Mouse (Mus musculus): ENCODE measurements around the gene Adcyap1r1. TPM values are rescaled to one million over a fixed set of nuclear protein-coding genes. Genes with fewer than 3 reads are reported as not detected.

The Adcyap1r1 gene
- polyA plus RNA-seq, 1 experiment from 2014 or later = 2.1 TPM

- Histone ChIP-seq H3K27me3 (ENCODE audit: control insufficient read depth, insufficient read depth, low read length) (no peaks in the 10 kb centered on the region), H3K4me1 (ENCODE audit: control insufficient read depth, insufficient read depth, low read length) (no peaks in the 10 kb centered on the region), H3K4me3 (ENCODE audit: low read length) (no peak overlapping the region), H3K9ac (ENCODE audit: low read depth, low read length) (no peak overlapping the region), H3K27ac (ENCODE audit: low read depth, low read length) (no peak overlapping the region), H3K4me2 (replicated peaks; ENCODE audit: low read depth, low read length) (no peak overlapping the region), H3K36me3 (ENCODE audit: control insufficient read depth, insufficient read depth, low read length) (no peaks in the 10 kb centered on the region), H3K9me3 (ENCODE audit: control insufficient read depth, low read length) (no peaks in the 10 kb centered on the region)
- 89% methylated on average over 7 of the region's 7 CpGs for WGBS
- no peak for ATAC-seq (ENCODE audit: low FRiP score, low TSS enrichment)
Observed at GRCm38 (mm10) chr6:55502309-55502708, 50.5 kb downstream of the Adcyap1r1 start.

GRCm38 (mm10) chr6:55504797-55505488, 53.2 kb downstream of the Adcyap1r1 start:
- H3K9ac ChIP-seq (ENCODE audit: low read depth, low read length) = no peak overlapping the region
- H3K9me3 ChIP-seq (ENCODE audit: control insufficient read depth, low read length) = no peaks in the 10 kb centered on the region
- no peaks in the 10 kb centered on the region for H3K36me3 ChIP-seq (ENCODE audit: control insufficient read depth, insufficient read depth, low read length)
- no peak overlapping the region for H3K4me3 ChIP-seq (ENCODE audit: low read length)
- no peaks in the 10 kb centered on the region for H3K4me1 ChIP-seq (ENCODE audit: control insufficient read depth, insufficient read depth, low read length)
- WGBS = 93% methylated on average over 2 of the region's 2 CpGs
- H3K4me2 ChIP-seq (replicated peaks; ENCODE audit: low read depth, low read length) = no peak overlapping the region
- no peak overlapping the region for H3K27ac ChIP-seq (ENCODE audit: low read depth, low read length)
- ATAC-seq (ENCODE audit: low FRiP score, low TSS enrichment) = no peak
- no peaks in the 10 kb centered on the region for H3K27me3 ChIP-seq (ENCODE audit: control insufficient read depth, insufficient read depth, low read length)

DNA sequence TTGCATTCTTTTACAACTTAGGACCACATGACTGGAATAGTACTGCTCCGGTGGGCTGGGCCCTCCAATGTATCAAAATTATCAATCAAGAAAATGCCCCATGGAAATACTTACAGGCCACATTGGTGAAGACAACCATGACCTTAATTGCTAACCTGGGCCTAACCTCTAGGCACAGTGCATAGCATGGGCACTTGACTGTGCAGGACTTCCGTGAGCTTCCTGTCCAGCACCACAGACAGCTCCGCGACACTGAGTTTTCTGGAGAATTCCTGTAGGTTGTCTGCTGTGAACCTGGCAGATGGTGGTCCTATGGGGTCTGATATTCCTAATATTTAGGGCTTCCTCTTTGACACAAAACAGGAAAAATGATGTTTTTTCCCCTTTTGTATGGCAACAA, 54.7 kb downstream of the Adcyap1r1 start:
- no peaks in the 10 kb centered on the region for H3K4me1 ChIP-seq (ENCODE audit: control insufficient read depth, insufficient read depth, low read length)
- no peaks in the 10 kb centered on the region for H3K27me3 ChIP-seq (ENCODE audit: control insufficient read depth, insufficient read depth, low read length)
- WGBS = 76% methylated on average over 4 of the region's 4 CpGs
- H3K27ac ChIP-seq (ENCODE audit: low read depth, low read length) = no peak overlapping the region
- H3K4me3 ChIP-seq (ENCODE audit: low read length) = no peak overlapping the region
- H3K9me3 ChIP-seq (ENCODE audit: control insufficient read depth, low read length) = no peaks in the 10 kb centered on the region
- H3K4me2 ChIP-seq (replicated peaks; ENCODE audit: low read depth, low read length) = no peak overlapping the region
- H3K36me3 ChIP-seq (ENCODE audit: control insufficient read depth, insufficient read depth, low read length) = no peaks in the 10 kb centered on the region
- H3K9ac ChIP-seq (ENCODE audit: low read depth, low read length) = no peak overlapping the region
- ATAC-seq (ENCODE audit: low FRiP score, low TSS enrichment) = no peak

DNA sequence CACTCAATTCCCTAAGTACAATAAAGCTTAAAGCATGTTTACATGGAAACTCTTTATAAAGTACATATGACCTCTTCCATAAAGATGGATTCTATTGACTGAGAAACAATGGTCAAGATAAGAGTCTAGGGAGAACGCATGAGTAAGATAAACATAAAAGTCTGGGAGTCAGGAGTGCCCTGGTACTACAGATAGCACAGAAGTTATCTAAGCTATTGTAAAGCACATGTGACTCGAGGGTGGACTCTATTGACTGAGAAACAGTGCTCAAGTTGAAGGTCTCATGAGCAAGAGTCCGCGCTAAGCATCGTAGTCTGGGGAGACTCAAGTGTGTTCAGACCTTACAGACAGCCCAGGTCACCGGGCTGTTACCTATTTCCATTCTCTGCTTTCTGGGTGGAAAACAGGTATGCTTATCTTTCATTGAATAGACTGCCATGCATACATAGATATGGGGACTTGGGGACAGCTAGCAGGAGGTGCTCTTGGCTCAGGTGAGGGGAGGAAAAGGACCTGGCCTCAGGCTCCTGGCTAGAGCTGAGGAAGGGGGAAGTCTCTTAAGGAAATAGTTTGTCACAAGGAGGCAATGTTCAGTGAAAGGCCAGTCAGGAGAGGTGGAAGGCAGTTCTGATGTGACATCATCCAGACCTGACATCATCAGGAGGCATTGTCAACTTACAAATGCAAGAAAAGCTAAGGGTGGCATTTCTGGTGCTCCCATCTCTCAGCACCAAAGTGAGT, 57.5 kb downstream of the Adcyap1r1 start:
- no peak overlapping the region for H3K9ac ChIP-seq (ENCODE audit: low read depth, low read length)
- no peak overlapping the region for H3K4me3 ChIP-seq (ENCODE audit: low read length)
- no peak for ATAC-seq (ENCODE audit: low FRiP score, low TSS enrichment)
- H3K4me2 ChIP-seq (replicated peaks; ENCODE audit: low read depth, low read length) = no peak overlapping the region
- H3K4me1 ChIP-seq (ENCODE audit: control insufficient read depth, insufficient read depth, low read length) = no peaks in the 10 kb centered on the region
- WGBS = 81% methylated on average over 6 of the region's 6 CpGs
- H3K9me3 ChIP-seq (ENCODE audit: control insufficient read depth, low read length) = no peaks in the 10 kb centered on the region
- no peaks in the 10 kb centered on the region for H3K27me3 ChIP-seq (ENCODE audit: control insufficient read depth, insufficient read depth, low read length)
- H3K27ac ChIP-seq (ENCODE audit: low read depth, low read length) = no peak overlapping the region
- H3K36me3 ChIP-seq (ENCODE audit: control insufficient read depth, insufficient read depth, low read length) = no peaks in the 10 kb centered on the region

DNA sequence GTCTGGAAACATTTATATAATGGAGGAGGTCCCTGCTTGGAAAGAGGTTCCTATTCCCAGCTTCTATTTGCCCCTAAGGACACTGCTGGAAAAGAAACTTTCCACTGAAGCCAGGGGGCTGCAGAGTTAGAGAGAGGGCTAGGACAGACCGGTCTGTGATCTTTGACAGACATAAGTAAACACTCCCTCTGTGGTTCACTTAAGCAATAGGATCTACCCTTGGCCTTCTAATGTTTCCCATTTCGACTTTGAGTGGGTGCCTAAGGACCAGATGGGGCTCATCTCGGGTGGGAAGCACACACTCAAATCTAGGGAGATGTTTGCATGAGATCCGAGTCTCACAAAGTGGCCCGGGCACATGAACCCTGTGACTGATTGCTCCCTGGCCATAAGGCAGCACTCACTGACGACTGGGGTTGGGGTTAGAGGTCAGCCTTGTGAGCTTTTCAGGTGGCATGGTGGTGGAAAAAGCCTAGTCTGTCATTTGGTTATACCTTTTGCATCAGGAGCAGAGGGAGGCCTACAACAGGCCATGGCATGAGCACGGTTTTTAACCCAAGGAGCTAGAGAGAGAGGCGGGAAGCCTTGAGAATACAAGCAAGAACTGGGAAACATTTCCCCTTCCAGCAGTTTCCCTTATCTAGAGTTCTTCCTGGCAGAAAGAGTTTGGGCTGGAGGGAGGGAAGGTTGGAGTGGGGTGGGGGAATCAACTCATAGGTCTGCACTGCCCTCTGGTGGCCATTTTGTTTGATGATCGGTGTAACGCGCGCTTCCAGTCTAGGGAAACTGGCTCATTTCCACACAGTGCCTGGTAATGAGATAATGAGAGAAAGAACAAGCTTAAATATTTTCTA, 59.7 kb downstream of the Adcyap1r1 start:
- no peak overlapping the region for H3K9ac ChIP-seq (ENCODE audit: low read depth, low read length)
- no peaks in the 10 kb centered on the region for H3K36me3 ChIP-seq (ENCODE audit: control insufficient read depth, insufficient read depth, low read length)
- no peaks in the 10 kb centered on the region for H3K4me1 ChIP-seq (ENCODE audit: control insufficient read depth, insufficient read depth, low read length)
- peak; percentile 79 for ATAC-seq (ENCODE audit: low FRiP score, low TSS enrichment)
- 14% methylated on average over 12 of the region's 12 CpGs for WGBS
- H3K9me3 ChIP-seq (ENCODE audit: control insufficient read depth, low read length) = no peaks in the 10 kb centered on the region; the same call in 1 of the 2 replicates
- H3K4me2 ChIP-seq (replicated peaks; ENCODE audit: low read depth, low read length) = no peak overlapping the region
- H3K4me3 ChIP-seq (ENCODE audit: low read length) = no peak overlapping the region
- no peaks in the 10 kb centered on the region for H3K27me3 ChIP-seq (ENCODE audit: control insufficient read depth, insufficient read depth, low read length)
- H3K27ac ChIP-seq (ENCODE audit: low read depth, low read length) = no peak overlapping the region

DNA sequence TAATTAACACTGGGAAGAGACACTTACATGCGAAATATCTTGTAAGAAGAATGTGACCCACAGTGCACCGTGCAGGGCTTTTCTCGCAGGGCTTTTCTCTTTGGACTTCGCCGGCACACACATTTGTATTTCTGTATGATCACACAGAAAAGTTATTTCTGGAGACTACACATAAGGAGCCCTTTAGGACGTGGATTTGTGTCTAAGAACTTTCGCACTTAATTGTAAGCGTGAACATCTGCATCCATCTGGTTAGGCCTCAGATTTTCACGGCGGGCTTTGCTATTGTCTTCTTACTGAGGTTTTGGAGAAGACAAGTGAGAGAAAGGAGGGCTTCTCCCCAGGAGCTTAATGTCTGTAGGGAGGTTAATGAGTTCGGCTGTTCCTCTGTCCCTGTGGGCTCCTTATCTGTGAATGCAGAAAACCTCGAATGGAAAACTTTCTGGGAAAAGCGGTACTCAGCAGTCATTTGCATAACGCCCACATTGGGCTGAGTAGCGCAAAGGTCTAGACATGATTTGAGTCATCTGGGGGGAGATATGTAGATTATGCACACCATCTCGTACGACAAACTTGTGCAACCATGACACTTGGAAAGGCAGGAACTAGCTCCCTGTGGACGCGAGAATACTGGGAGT, 60.4 kb downstream of the Adcyap1r1 start:
- no peak for ATAC-seq (ENCODE audit: low FRiP score, low TSS enrichment)
- Histone ChIP-seq H3K27me3 (ENCODE audit: control insufficient read depth, insufficient read depth, low read length) (no peaks in the 10 kb centered on the region), H3K4me2 (replicated peaks; ENCODE audit: low read depth, low read length) (no peak overlapping the region), H3K4me1 (ENCODE audit: control insufficient read depth, insufficient read depth, low read length) (no peaks in the 10 kb centered on the region), H3K9ac (ENCODE audit: low read depth, low read length) (no peak overlapping the region), H3K36me3 (ENCODE audit: control insufficient read depth, insufficient read depth, low read length) (no peaks in the 10 kb centered on the region), H3K9me3 (ENCODE audit: control insufficient read depth, low read length) (no peaks in the 10 kb centered on the region; the same call in 1 of the 2 replicates), H3K27ac (ENCODE audit: low read depth, low read length) (no peak overlapping the region), H3K4me3 (ENCODE audit: low read length) (no peak overlapping the region)
- 60% methylated on average over 19 of the region's 19 CpGs for WGBS

- Histone ChIP-seq H3K9me3 (ENCODE audit: control insufficient read depth, low read length) (no peaks in the 10 kb centered on the region; the same call in 1 of the 2 replicates), H3K9ac (ENCODE audit: low read depth, low read length) (no peak overlapping the region), H3K36me3 (ENCODE audit: control insufficient read depth, insufficient read depth, low read length) (no peaks in the 10 kb centered on the region), H3K27ac (ENCODE audit: low read depth, low read length) (no peak overlapping the region), H3K4me1 (ENCODE audit: control insufficient read depth, insufficient read depth, low read length) (no peaks in the 10 kb centered on the region), H3K4me2 (replicated peaks; ENCODE audit: low read depth, low read length) (no peak overlapping the region), H3K27me3 (ENCODE audit: control insufficient read depth, insufficient read depth, low read length) (no peaks in the 10 kb centered on the region), H3K4me3 (ENCODE audit: low read length) (no peak overlapping the region)
- 72% methylated on average over 5 of the region's 5 CpGs for WGBS
- no peak for ATAC-seq (ENCODE audit: low FRiP score, low TSS enrichment)
Observed at GRCm38 (mm10) chr6:55513477-55513876, 61.7 kb downstream of the Adcyap1r1 start.

DNA sequence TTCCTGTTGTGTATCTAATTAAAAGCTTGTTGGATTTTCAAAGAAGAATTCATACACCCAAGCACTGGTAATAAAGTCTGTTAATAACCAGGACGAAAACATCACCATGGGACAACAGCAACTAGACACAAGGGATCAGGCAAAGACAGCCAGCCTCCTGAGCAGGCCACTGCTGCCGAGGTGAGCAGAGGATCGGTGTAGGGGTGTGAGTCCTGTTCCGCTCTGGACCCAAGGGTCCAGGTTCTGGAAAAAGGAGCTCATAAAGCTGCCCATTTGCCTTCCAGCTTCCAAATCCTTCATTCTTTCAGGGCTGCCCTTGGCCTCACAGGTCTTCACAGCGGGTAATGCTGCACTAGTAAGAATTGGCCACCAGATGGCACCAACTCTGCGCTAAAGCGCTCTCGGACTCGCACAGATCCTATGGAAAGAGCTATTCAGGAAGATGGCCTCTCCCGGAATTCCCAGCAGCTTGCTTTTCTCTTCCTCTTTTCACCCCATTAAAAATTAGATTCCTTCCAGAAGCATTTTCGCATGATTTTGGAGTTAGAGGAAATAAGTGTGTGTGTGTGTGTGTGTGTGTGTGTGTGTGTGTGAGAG, 67.9 kb downstream of the Adcyap1r1 start:
- Histone ChIP-seq H3K4me1 (ENCODE audit: control insufficient read depth, insufficient read depth, low read length) (no peaks in the 10 kb centered on the region), H3K27me3 (ENCODE audit: control insufficient read depth, insufficient read depth, low read length) (no peaks in the 10 kb centered on the region), H3K4me2 (replicated peaks; ENCODE audit: low read depth, low read length) (no peak overlapping the region; the same call in 1 of the 2 replicates), H3K36me3 (ENCODE audit: control insufficient read depth, insufficient read depth, low read length) (no peaks in the 10 kb centered on the region), H3K27ac (ENCODE audit: low read depth, low read length) (no peak overlapping the region), H3K4me3 (ENCODE audit: low read length) (no peak overlapping the region), H3K9me3 (ENCODE audit: control insufficient read depth, low read length) (no peaks in the 10 kb centered on the region; the same call in 1 of the 2 replicates), H3K9ac (ENCODE audit: low read depth, low read length) (no peak overlapping the region)
- ATAC-seq (ENCODE audit: low FRiP score, low TSS enrichment) = peak; percentile 93
- 18% methylated on average over 11 of the region's 11 CpGs for WGBS

All from kidney, embryonic 14.5 days (tissue).